Mouse (Mus musculus): Measurements from ENCODE around the gene Slc12a4. TPM values are rescaled to one million over a fixed set of nuclear protein-coding genes. Genes with fewer than 3 reads are reported as not detected.
"Not testable (repeated sequence)": the region's sequence is repeated elsewhere in the genome, so short reads cannot be mapped to it uniquely, and the experiment has no call there.

Slc12a4 gene
- 100 to 1,000 TPM in 7 of 26 experiments, 10 to 100 TPM in 19; 36.5 to 518 (median 63.6) TPM for total RNA-seq (2018; cell fraction: chromatin; rRNA removed)
- 10 to 100 TPM; 12.3 to 47.4 (median 24.5) TPM for total RNA-seq (2018; cell fraction: cytosol; rRNA removed)
- total RNA-seq (2018; cell fraction: nucleus; rRNA removed) = 100 to 1,000 TPM in 5 of 26 experiments, 10 to 100 TPM in 21; 34.2 to 296 (median 56.7) TPM
- polyA plus RNA-seq (2018) = 16.1 to 37.5 TPM (median 23.1 TPM) in 3 replicates

GRCm38 (mm10) chr8:105965905-105966341, at the start of gene Slc12a4:
Gene Slc12a4, minus strand, starts transcription at chr8:105966097.
- Histone ChIP-seq H3K36me3 (ENCODE audit: inconsistent target) (no peaks in the 10 kb centered on the region), H3K4me3 (ENCODE audit: inconsistent target) (peak within 1 kb of the TSS; percentile 44), H3K27ac (no peak within 1 kb of the TSS), H3K79me2 (ENCODE audit: inconsistent target) (peaks cover 45% of the 10 kb centered on the region)
- WGBS (ENCODE audit: missing documents) = 0% methylated on average over 35 of the region's 47 CpGs

- not testable (repeated sequence) for H3K36me3 ChIP-seq (ENCODE audit: inconsistent target); H3K27ac ChIP-seq
- H3K4me3 ChIP-seq (ENCODE audit: inconsistent target) = peak overlapping the region; percentile 81
- peaks cover 42% of the 10 kb centered on the region for H3K79me2 ChIP-seq (ENCODE audit: inconsistent target)
- 66% methylated on average over 4 of the region's 8 CpGs for WGBS (ENCODE audit: missing documents)
Observed at GRCm38 (mm10) chr8:106012203-106012602, 46.3 kb upstream of the Slc12a4 start.

GRCm38 (mm10) chr8:106011643-106011986, 45.7 kb upstream of the Slc12a4 start, which contains the start of gene Ddx28:
Gene Ddx28, minus strand, starts transcription at chr8:106011882.
- Histone ChIP-seq H3K4me3 (ENCODE audit: inconsistent target) (peak within 1 kb of the TSS; percentile 81), H3K79me2 (ENCODE audit: inconsistent target) (peaks cover 42% of the 10 kb centered on the region), H3K36me3 (ENCODE audit: inconsistent target) (no peaks in the 10 kb centered on the region; the same call in 1 of the 2 replicates), H3K27ac (peak within 1 kb of the TSS; percentile 70)
- WGBS (ENCODE audit: missing documents) = 4% methylated on average over 6 of the region's 6 CpGs

GRCm38 (mm10) chr8:106010748-106011642, 45.1 kb upstream of the Slc12a4 start:
- Histone ChIP-seq H3K4me3 (ENCODE audit: inconsistent target) (peak overlapping the region; percentile 81), H3K36me3 (ENCODE audit: inconsistent target) (no peaks in the 10 kb centered on the region; the same call in 1 of the 2 replicates), H3K27ac (peak overlapping the region; percentile 70), H3K79me2 (ENCODE audit: inconsistent target) (peaks cover 42% of the 10 kb centered on the region)
- 1% methylated on average over 74 of the region's 74 CpGs for WGBS (ENCODE audit: missing documents)

- H3K4me3 ChIP-seq (ENCODE audit: inconsistent target); H3K36me3 ChIP-seq (ENCODE audit: inconsistent target): not testable (repeated sequence)
- Histone ChIP-seq H3K79me2 (ENCODE audit: inconsistent target) (peaks cover 42% of the 10 kb centered on the region), H3K27ac (peak overlapping the region; percentile 93)
- 69% methylated on average over 3 of the region's 3 CpGs for WGBS (ENCODE audit: missing documents)
Observed at GRCm38 (mm10) chr8:106007891-106008290, 42.0 kb upstream of the Slc12a4 start.

- peak overlapping the region; percentile 93 for H3K27ac ChIP-seq
- peaks cover 40% of the 10 kb centered on the region for H3K79me2 ChIP-seq (ENCODE audit: inconsistent target)
- H3K4me3 ChIP-seq (ENCODE audit: inconsistent target) = no peak overlapping the region
- no peaks in the 10 kb centered on the region for H3K36me3 ChIP-seq (ENCODE audit: inconsistent target)
- WGBS (ENCODE audit: missing documents) = 14% methylated on average over 3 of the region's 3 CpGs
Observed at GRCm38 (mm10) chr8:106007135-106007534, 41.2 kb upstream of the Slc12a4 start.

DNA sequence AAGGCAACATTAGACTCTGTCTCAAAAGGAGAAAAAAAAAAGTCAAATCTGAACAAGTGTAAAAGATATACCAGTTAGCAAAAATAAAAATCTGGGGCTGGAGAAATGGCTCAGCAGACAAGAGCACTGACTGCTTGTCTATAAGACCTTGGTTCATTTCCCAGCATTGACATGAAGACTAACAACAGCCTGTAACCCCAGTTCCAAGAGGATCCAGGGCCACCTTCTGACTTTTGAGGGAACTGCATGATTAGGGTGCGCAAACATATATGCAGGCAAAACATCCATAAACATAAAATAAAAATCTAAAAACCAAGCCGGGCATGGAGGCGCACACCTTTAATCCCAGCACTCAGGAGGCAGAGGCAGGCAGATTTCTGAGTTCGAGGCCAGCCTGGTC, 40.5 kb upstream of the Slc12a4 start:
- peak overlapping the region; percentile 93 for H3K27ac ChIP-seq
- no peak overlapping the region for H3K4me3 ChIP-seq (ENCODE audit: inconsistent target)
- no peaks in the 10 kb centered on the region for H3K36me3 ChIP-seq (ENCODE audit: inconsistent target)
- WGBS (ENCODE audit: missing documents) = 91% methylated on average over 4 of the region's 4 CpGs
- peaks cover 33% of the 10 kb centered on the region for H3K79me2 ChIP-seq (ENCODE audit: inconsistent target)

GRCm38 (mm10) chr8:106005875-106006274, 40.0 kb upstream of the Slc12a4 start, which contains the start of gene Dpep2nb:
Gene Dpep2nb, minus strand, starts transcription at chr8:106005975.
- Histone ChIP-seq H3K4me3 (ENCODE audit: inconsistent target) (no peak within 1 kb of the TSS), H3K36me3 (ENCODE audit: inconsistent target) (no peaks in the 10 kb centered on the region), H3K27ac (peak within 1 kb of the TSS; percentile 93), H3K79me2 (ENCODE audit: inconsistent target) (peaks cover 29% of the 10 kb centered on the region)
- whole genome bisulfite sequencing (ENCODE audit: missing documents) = 94% methylated on average over 4 of the region's 4 CpGs

GRCm38 (mm10) chr8:106004538-106005207, 38.8 kb upstream of the Slc12a4 start:
- Histone ChIP-seq H3K36me3 (ENCODE audit: inconsistent target) (no peaks in the 10 kb centered on the region), H3K27ac (peak overlapping the region; percentile 93), H3K4me3 (ENCODE audit: inconsistent target) (no peak overlapping the region), H3K79me2 (ENCODE audit: inconsistent target) (peaks cover 17% of the 10 kb centered on the region)
- 21% methylated on average over 8 of the region's 8 CpGs for WGBS (ENCODE audit: missing documents)

DNA sequence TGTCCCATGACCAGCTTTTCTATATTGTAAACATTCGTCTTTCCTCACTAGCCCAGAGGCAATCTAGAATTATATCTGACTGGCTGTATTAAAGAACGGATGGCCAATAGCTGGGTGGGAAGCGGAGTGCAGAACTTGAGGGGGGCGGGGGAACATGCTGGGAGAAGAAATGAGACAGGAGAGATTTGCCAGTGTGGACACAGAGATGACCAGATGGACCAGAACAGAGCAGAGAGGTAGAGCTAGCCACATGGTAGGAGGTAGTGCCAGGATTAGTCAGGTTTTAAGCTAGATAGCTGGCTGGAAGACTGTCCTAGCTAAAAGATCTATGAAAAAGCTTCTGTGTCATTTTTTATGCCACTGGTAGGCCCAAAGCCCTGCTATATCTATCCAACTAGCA, 36.0 kb upstream of the Slc12a4 start:
- Histone ChIP-seq H3K79me2 (ENCODE audit: inconsistent target) (no peaks in the 10 kb centered on the region), H3K27ac (no peak overlapping the region), H3K4me3 (ENCODE audit: inconsistent target) (no peak overlapping the region), H3K36me3 (ENCODE audit: inconsistent target) (no peaks in the 10 kb centered on the region)
- 98% methylated on average over 4 of the region's 4 CpGs for WGBS (ENCODE audit: missing documents)

GRCm38 (mm10) chr8:105998971-105999370, 33.1 kb upstream of the Slc12a4 start:
- Histone ChIP-seq H3K4me3 (ENCODE audit: inconsistent target) (no peak overlapping the region), H3K36me3 (ENCODE audit: inconsistent target) (no peaks in the 10 kb centered on the region), H3K79me2 (ENCODE audit: inconsistent target) (no peaks in the 10 kb centered on the region), H3K27ac (no peak overlapping the region)
- 100% methylated on average over 2 of the region's 2 CpGs for WGBS (ENCODE audit: missing documents)

DNA sequence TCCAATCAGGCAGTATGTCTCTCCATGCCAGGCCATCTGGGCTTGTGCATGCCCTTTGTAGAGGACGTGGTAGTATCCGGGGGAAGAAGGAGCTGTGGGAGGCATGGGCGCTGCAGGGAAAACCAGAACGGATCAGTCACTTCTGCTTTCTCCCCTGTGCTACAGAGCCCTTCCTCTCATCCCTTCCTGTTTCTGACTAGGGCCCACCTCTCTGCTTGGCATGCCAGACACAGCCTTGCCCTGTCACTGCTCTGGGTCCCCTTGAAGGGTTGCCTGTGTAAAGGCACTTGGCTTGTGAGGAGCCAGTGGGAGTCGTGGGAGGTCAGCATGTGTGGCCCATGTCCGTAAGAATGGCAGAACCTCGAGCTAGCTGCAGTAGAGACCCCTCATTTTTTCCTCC, 30.5 kb upstream of the Slc12a4 start:
- H3K27ac ChIP-seq = peak overlapping the region; percentile 91
- H3K36me3 ChIP-seq (ENCODE audit: inconsistent target) = no peaks in the 10 kb centered on the region
- 2% methylated on average over 5 of the region's 7 CpGs for WGBS (ENCODE audit: missing documents)
- H3K79me2 ChIP-seq (ENCODE audit: inconsistent target) = peaks cover under 1% of the 10 kb centered on the region; the same call in 1 of the 2 replicates
- H3K4me3 ChIP-seq (ENCODE audit: inconsistent target) = no peak overlapping the region

DNA sequence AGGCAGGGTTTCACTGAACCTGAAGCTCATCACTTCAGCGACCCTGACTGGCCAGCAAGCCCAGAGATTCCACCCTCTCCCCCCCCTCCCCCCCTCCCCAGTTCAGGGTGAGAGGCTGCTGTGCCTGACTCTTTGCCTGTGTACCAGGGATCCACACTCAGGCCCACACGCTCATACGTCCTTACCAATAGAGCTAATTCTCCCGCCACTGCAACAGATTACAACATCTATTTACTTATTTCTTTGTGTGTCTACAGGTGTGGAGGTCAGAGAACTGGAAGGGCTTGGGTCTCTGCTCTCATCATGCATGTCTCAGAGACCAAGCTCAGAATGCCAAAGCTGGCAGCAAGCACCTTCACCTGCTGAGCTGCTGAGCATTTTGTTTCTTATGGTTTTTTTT, 27.3 kb upstream of the Slc12a4 start:
- 90% methylated on average over 4 of the region's 4 CpGs for WGBS (ENCODE audit: missing documents)
- Histone ChIP-seq H3K4me3 (ENCODE audit: inconsistent target) (no peak overlapping the region), H3K27ac (no peak overlapping the region), H3K79me2 (ENCODE audit: inconsistent target) (peaks cover 18% of the 10 kb centered on the region), H3K36me3 (ENCODE audit: inconsistent target) (peaks cover 12% of the 10 kb centered on the region)

DNA sequence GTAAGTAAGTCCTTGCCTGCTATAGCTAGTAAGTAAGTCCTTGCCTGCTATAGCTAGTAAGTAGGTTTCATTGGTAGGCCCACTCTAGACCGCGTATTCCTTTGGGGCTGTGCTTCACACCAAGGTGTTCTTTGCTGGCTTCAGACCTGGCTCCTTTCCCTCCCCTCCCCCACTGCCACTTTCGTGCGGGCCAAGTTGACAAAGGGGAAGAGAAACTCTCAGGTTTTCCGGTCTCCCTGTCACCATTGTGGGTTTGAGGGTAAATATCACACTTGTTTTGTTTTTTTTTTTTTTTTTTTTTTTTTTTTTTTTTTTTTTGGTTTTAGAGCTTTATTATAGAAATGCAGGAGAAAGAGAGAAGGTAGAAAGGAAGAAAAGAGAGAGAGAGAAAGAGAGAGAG, 26.6 kb upstream of the Slc12a4 start:
- peaks cover 20% of the 10 kb centered on the region for H3K36me3 ChIP-seq (ENCODE audit: inconsistent target)
- H3K79me2 ChIP-seq (ENCODE audit: inconsistent target) = peaks cover 18% of the 10 kb centered on the region
- H3K27ac ChIP-seq = peak overlapping the region; percentile 86
- no peak overlapping the region for H3K4me3 ChIP-seq (ENCODE audit: inconsistent target)
- 38% methylated on average over 5 of the region's 5 CpGs for WGBS (ENCODE audit: missing documents)

All from macrophage (primary cell).